Mouse (Mus musculus): ENCODE measurements around the gene Gga2. TPM values are rescaled to one million over a fixed set of nuclear protein-coding genes. Genes with fewer than 3 reads are reported as not detected.

The Gga2 gene
- polyA plus RNA-seq, 1 experiment from 2014 or later = 10.1 TPM

DNA sequence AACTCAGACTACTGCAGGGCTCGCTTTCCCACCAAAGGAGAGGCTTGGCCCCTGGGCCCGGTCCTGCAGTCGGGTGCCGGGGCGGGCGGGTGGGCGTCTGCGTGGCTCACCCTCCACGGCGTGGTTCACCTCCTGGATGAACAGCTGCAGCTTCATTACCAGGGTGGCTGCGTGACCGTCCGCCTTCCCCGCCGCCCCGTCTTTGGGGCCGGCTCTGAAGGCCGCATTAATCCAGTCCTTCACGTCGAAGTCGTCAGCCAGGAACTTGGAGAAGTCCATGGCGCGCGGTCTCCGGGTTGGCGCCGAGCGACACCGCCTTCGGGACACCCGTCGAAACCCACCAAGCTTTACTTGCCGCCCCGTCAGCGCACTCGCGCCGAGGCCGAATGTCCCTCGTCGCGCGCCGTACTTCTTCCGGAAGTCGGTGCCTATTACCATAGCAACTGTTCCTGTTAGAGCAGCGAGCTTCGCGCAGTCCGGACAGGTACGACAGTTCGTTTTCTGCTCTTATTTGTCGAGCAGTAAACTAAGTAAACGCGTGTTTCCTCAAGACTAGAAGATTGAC is 39.6 kb downstream of the Gga2 start, which contains the start of gene Cog7:
TSS of gene Cog7 (minus strand) at position 405 of the 565 bp plus-strand sequence.
- TF ChIP-seq EP300 (IDR thresholded peaks at IDR 0.05; ENCODE audit: low read depth) (no peak), CTCF (IDR thresholded peaks at IDR 0.05; ENCODE audit: low read depth) (no peak)
- Histone ChIP-seq H3K27me3 (ENCODE audit: insufficient read depth, low read length) (no peaks in the 10 kb centered on the region), H3K36me3 (replicated peaks; ENCODE audit: insufficient read depth, low read length) (no peaks in the 10 kb centered on the region), H3K9me3 (ENCODE audit: low read length) (no peaks in the 10 kb centered on the region), H3K27ac (ENCODE audit: low read depth) (peak within 1 kb of the TSS; percentile 59), H3K9ac (replicated peaks) (peak within 1 kb of the TSS; percentile 83), H3K4me3 (ENCODE audit: low read depth, low read length) (peak within 1 kb of the TSS; percentile 76), H3K4me2 (ENCODE audit: low read depth, low read length) (peak within 1 kb of the TSS; percentile 90), H3K4me1 (ENCODE audit: insufficient read depth) (peaks cover 6% of the 10 kb centered on the region; the same call in 1 of the 2 replicates)
- peak; percentile 96 for ATAC-seq
- WGBS (ENCODE audit: insufficient replicate concordance) = under 1% methylated on average over 55 of the region's 55 CpGs
- DNase-seq = peak; percentile 93

DNA sequence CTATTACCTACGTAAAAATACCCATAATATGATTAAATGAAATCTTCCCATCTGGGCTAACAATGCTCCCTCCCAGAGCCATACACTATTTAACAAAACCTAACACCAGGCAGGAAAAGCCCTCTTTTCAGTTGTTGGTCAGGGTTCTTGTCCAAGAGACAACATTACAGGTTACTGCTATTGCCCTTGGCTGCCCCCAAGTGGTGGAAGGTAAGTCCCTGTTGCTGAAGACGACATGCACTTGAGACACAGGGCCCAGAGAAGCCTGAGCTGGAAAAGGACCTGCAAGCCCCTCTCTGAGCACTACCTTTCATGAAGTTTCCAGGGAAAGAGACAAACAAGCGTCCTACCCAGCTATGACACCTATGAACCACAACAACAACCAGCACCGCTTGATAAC is 46.0 kb downstream of the Gga2 start:
- Histone ChIP-seq H3K27me3 (ENCODE audit: insufficient read depth, low read length) (no peaks in the 10 kb centered on the region), H3K4me1 (ENCODE audit: insufficient read depth) (no peaks in the 10 kb centered on the region), H3K9ac (replicated peaks) (no peak overlapping the region), H3K9me3 (ENCODE audit: low read length) (no peaks in the 10 kb centered on the region), H3K27ac (ENCODE audit: low read depth) (no peak overlapping the region), H3K4me2 (ENCODE audit: low read depth, low read length) (no peak overlapping the region), H3K4me3 (ENCODE audit: low read depth, low read length) (no peak overlapping the region), H3K36me3 (replicated peaks; ENCODE audit: insufficient read depth, low read length) (peaks cover 19% of the 10 kb centered on the region)
- ATAC-seq = no peak
- TF ChIP-seq EP300 (IDR thresholded peaks at IDR 0.05; ENCODE audit: low read depth) (no peak), CTCF (IDR thresholded peaks at IDR 0.05; ENCODE audit: low read depth) (peak; percentile 79)
- DNase-seq = peak; percentile 66
- 60% methylated on average over 4 of the region's 4 CpGs for WGBS (ENCODE audit: insufficient replicate concordance)

DNA sequence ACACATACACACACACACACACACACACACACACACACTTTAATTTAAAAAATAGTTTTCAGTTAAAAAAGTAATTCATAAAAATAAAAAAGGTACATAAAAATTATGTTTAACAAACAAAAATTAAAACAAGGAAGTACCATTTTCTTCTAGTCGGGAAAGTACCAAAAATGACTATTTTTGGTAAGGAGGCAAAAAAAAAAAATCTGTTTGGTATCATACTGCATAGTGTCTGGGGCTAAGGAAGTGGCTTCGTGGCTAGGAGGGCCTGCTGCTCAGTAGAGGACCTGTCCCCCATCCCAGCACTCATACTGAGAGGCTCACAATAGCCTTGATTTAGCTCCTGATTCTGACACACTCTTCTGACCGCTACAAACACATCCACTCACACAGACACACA is 49.3 kb downstream of the Gga2 start:
- H3K4me3 ChIP-seq (ENCODE audit: low read depth, low read length) = no peak overlapping the region
- no peak for TF ChIP-seq CTCF (IDR thresholded peaks at IDR 0.05; ENCODE audit: low read depth)
- no peak for TF ChIP-seq EP300 (IDR thresholded peaks at IDR 0.05; ENCODE audit: low read depth)
- ATAC-seq (no peak), DNase-seq (no peak)
- no peak overlapping the region for H3K4me2 ChIP-seq (ENCODE audit: low read depth, low read length)
- H3K27me3 ChIP-seq (ENCODE audit: insufficient read depth, low read length) = no peaks in the 10 kb centered on the region
- no peaks in the 10 kb centered on the region for H3K4me1 ChIP-seq (ENCODE audit: insufficient read depth)
- 54% methylated on average over 3 of the region's 3 CpGs for WGBS (ENCODE audit: insufficient replicate concordance)
- H3K27ac ChIP-seq (ENCODE audit: low read depth) = no peak overlapping the region
- no peaks in the 10 kb centered on the region for H3K9me3 ChIP-seq (ENCODE audit: low read length)
- no peak overlapping the region for H3K9ac ChIP-seq (replicated peaks)
- peaks cover 21% of the 10 kb centered on the region for H3K36me3 ChIP-seq (replicated peaks; ENCODE audit: insufficient read depth, low read length)

DNA sequence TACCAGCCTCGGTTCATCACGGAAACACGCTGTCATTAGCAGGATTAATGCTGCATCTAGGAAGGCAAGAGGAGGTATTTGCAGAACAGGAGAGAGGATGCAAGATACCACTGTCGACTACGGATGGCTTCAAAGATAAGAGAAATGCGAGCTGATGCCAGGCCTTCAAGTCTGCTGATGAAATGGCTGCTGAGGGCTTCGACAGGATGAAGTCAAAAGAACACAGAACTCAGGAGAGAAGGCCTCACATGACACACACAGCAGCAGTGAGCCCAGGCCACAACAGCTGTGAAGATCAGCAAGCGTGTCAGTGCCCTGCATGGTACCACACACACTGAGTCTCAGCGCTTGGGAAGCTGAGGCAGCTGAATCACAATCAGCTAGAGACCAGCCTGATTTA is 50.8 kb downstream of the Gga2 start:
- WGBS (ENCODE audit: insufficient replicate concordance) = 63% methylated on average over 9 of the region's 9 CpGs
- no peak for TF ChIP-seq CTCF (IDR thresholded peaks at IDR 0.05; ENCODE audit: low read depth)
- TF ChIP-seq EP300 (IDR thresholded peaks at IDR 0.05; ENCODE audit: low read depth) = no peak
- H3K27ac ChIP-seq (ENCODE audit: low read depth) = no peak overlapping the region
- H3K4me2 ChIP-seq (ENCODE audit: low read depth, low read length) = no peak overlapping the region
- no peaks in the 10 kb centered on the region for H3K27me3 ChIP-seq (ENCODE audit: insufficient read depth, low read length)
- DNase-seq = no peak
- H3K4me1 ChIP-seq (ENCODE audit: insufficient read depth) = no peaks in the 10 kb centered on the region
- no peak overlapping the region for H3K4me3 ChIP-seq (ENCODE audit: low read depth, low read length)
- peaks cover 18% of the 10 kb centered on the region for H3K36me3 ChIP-seq (replicated peaks; ENCODE audit: insufficient read depth, low read length)
- H3K9me3 ChIP-seq (ENCODE audit: low read length) = no peaks in the 10 kb centered on the region
- no peak overlapping the region for H3K9ac ChIP-seq (replicated peaks)
- ATAC-seq = no peak

DNA sequence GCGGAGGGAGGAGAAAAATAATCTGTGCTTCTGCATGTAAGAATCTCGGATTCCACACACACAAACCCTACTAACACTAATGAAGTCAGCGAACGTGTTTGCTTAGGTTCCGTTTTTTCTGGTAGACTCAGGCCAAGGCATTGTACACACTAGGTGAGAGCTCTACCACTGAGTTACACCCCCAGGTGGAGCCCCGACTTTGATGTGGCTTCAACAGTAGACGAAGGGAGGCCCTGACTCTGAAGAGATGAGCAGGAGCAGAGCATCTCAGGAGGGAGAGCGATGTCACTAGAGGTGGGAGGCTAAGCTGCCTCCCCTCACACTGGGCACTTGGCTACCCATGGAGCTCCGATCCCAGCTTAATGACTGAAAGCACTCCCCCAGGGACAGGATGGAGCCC is 52.2 kb downstream of the Gga2 start:
- no peak overlapping the region for H3K4me2 ChIP-seq (ENCODE audit: low read depth, low read length)
- 91% methylated on average over 9 of the region's 9 CpGs for WGBS (ENCODE audit: insufficient replicate concordance)
- ATAC-seq (no peak), DNase-seq (no peak)
- TF ChIP-seq EP300 (IDR thresholded peaks at IDR 0.05; ENCODE audit: low read depth) (no peak), CTCF (IDR thresholded peaks at IDR 0.05; ENCODE audit: low read depth) (no peak)
- H3K27me3 ChIP-seq (ENCODE audit: insufficient read depth, low read length) = no peaks in the 10 kb centered on the region
- no peak overlapping the region for H3K27ac ChIP-seq (ENCODE audit: low read depth)
- H3K36me3 ChIP-seq (replicated peaks; ENCODE audit: insufficient read depth, low read length) = peaks cover 15% of the 10 kb centered on the region
- no peaks in the 10 kb centered on the region for H3K4me1 ChIP-seq (ENCODE audit: insufficient read depth)
- no peak overlapping the region for H3K4me3 ChIP-seq (ENCODE audit: low read depth, low read length)
- H3K9ac ChIP-seq (replicated peaks) = no peak overlapping the region
- H3K9me3 ChIP-seq (ENCODE audit: low read length) = no peaks in the 10 kb centered on the region

DNA sequence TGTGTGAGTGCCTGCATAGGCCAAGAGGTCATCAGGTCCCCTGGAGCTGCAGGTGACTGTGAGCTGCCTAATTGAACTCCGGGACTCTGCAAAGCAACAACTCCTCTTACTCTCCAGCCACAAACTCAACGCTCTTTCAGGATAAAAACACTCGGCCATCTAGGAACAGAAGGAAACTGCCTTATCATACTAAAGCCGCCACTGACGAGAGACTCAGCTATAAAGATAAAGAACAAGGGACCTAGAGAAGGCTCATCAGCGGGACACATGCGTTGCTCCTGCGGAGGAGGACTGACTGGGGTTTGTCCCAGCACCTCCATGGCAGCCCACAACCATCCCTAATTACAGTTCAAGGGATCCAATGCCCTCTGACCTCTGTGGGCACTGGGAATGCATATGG is 52.8 kb downstream of the Gga2 start:
- Histone ChIP-seq H3K27ac (ENCODE audit: low read depth) (no peak overlapping the region), H3K27me3 (ENCODE audit: insufficient read depth, low read length) (no peaks in the 10 kb centered on the region), H3K9ac (replicated peaks) (no peak overlapping the region), H3K4me1 (ENCODE audit: insufficient read depth) (no peaks in the 10 kb centered on the region), H3K4me2 (ENCODE audit: low read depth, low read length) (no peak overlapping the region), H3K9me3 (ENCODE audit: low read length) (no peaks in the 10 kb centered on the region), H3K36me3 (replicated peaks; ENCODE audit: insufficient read depth, low read length) (peaks cover 12% of the 10 kb centered on the region), H3K4me3 (ENCODE audit: low read depth, low read length) (no peak overlapping the region)
- ATAC-seq = no peak
- no peak for DNase-seq
- TF ChIP-seq EP300 (IDR thresholded peaks at IDR 0.05; ENCODE audit: low read depth) (no peak), CTCF (IDR thresholded peaks at IDR 0.05; ENCODE audit: low read depth) (no peak)
- WGBS (ENCODE audit: insufficient replicate concordance) = 45% methylated on average over 8 of the region's 8 CpGs

All from liver, postnatal 0 days (tissue).